Mouse (Mus musculus) left cerebral cortex, adult 11 months (tissue): ENCODE results near the gene Hnf1b.

Experiments
- DNase-seq: peaks from one replicate; pipeline ENCODE4 v3.0.0; 2022; ENCODE audit warnings: low spot score

Hnf1b gene

GRCm38 (mm10) chr11:83849529-83850335, at the start of gene Hnf1b:
Gene Hnf1b, plus strand, starts transcription at chr11:83850063.
- no peak for DNase-seq

- no peak for DNase-seq
Observed at GRCm38 (mm10) chr11:83802166-83802565, 47.7 kb upstream of the Hnf1b start.

- no peak for DNase-seq
Observed at GRCm38 (mm10) chr11:83802581-83802980, 47.3 kb upstream of the Hnf1b start.

- no peak for DNase-seq
Observed at GRCm38 (mm10) chr11:83810441-83810840, 39.4 kb upstream of the Hnf1b start.

- DNase-seq, result no peak
Observed at GRCm38 (mm10) chr11:83815191-83815590, 34.7 kb upstream of the Hnf1b start.

DNA sequence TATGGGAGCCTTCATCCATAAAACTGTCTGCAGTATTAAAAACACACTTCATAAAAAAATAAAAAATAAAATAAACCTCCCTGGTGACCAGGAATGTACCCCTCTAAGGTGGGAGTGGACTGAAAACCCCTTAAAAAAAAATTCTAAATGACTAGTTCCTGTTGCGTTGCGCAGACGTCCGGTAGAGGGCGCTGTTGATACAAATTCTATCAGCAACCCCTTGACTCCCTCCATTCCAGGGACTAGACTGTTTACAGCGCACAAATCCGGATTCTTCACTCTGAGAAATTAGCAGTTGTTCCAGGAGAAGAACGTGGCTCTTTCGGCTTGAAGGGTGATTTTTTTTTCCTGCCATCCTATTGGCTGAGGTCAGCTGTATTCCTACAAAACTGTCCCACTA, 34.2 kb upstream of the Hnf1b start:
- peak; percentile 4 for DNase-seq

DNA sequence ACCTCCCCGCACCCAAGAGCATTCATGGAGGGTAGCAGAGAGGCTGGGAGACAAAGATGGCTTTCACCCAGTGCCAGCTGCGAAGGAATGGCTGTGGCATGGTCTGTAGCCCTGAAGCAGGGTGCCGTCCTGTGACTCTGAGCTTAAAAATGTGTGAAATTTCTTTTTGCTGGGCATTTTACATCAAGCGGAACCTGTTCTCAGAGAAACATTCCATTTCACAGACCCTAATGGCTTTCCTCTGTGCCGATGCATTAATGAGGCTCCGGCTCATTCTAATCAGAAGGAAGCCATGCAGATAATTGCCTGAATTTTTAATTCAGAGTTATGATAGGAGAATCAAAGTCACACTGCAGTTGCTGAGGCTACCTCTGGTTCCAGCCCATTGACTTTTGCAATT, 32.8 kb upstream of the Hnf1b start:
- DNase-seq, result no peak

DNA sequence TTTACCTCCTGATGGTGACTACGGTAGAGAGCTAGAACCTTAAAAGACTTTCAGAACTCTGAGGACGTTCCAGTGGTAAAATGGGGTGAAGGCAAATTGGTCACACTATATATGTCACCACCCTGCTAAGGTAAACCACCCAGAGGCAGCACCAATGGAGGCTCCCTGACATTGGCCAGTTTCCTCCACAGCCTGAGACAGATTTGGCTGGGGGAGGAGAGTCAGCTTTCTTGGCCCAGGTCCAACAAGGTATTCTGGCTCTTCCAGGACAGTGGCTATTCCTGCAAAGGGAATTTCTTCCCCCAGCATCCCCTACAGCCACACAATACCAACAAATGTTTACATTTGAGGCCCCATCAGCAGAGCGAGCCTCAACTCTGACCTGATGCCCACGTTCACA, 31.9 kb upstream of the Hnf1b start:
- DNase-seq, result no peak

DNA sequence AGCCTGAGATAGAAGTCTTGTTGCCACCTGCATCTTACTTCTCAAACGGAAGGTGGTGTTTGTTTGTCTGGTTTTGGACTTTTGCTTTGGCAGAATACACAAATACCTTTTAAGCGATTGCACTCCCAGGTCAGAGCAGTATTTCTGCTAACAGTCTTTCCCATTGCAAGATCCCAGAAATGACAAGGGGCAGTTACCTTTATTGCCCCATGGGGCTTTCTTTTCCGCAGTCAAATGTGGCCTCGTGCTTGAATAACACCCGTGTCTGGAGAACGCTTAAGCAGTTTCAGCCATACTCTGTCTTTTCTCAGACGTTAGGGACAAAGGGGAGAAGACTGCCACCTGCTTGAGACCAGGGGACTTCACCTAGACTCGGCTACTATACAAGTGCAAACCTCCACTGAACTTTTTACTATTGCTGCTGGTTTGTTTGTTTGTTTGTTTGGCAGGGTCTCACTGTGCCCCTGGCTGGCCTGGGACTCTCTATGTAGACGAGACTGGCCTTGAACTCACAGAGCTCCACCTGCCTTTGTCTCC, 31.2 kb upstream of the Hnf1b start:
- no peak for DNase-seq

GRCm38 (mm10) chr11:83819806-83820483, 29.9 kb upstream of the Hnf1b start:
- no peak for DNase-seq

DNA sequence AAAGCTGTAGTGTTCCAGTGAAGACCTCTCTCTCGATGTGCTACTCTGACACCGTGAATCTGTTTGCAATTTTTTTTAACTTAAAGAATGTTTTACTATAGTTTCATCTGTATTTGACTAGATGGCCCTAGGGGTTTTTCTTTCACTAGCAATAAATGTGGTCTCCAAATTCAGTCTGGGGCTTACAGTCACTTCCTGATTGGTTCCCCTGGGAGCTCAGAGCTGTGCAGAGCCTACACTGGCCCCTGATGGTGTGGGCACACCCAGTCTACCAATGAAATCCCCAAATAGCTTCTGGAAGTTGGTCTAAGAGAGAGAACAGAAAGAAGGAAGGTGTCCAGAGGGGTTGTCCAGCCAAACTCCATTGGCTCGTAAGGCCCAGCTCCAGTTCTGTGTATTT, 23.7 kb upstream of the Hnf1b start:
- no peak for DNase-seq

DNA sequence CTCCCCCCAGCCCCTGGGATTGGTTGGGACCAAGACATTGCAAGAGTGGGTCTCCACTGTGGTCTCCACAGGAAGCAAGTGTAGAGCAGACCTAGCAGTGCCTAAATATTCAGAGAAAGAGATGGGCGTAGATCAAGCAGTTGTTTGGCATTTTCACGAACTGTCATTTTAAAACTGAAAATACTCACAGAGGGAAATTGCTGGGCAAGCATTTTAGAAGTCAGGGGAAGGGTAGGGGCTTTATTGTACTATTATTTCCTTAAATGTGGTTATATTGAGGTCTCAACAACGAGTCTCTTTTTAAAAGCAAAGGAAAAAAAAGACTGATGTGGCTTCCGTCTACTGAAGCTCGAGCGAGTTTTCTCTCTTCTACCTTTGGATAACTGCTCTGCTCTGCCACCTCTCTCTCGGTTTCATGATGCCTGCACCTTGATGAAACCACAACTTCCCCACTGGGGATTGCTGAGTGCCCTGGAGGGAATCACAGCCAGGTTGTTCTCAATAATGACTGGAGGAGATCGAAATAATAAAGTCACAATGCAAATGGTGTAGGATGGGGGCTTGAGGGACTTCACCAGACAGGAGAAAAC, 21.2 kb upstream of the Hnf1b start:
- DNase-seq, result no peak

DNA sequence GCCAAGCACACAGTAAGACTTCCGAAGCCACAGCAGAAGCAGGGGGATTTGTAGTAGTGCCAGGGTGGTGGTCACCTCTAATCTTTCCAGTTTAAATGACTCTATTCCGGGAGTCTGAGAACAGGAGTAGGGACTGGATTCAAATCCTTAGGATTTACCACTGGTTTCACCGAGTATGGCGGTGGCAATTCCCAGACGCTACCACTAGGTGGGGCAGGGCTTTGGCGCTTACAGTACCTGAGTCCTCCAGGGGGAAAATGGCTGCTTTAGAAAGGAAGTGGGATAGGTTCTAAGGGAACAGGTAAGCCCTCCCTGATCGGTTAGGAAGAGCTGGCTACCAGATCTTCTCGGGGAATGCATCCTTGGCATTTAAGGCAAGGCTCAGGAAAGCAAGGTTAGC, 17.5 kb upstream of the Hnf1b start:
- no peak for DNase-seq

GRCm38 (mm10) chr11:83833517-83833916, 16.3 kb upstream of the Hnf1b start:
- no peak for DNase-seq

DNA sequence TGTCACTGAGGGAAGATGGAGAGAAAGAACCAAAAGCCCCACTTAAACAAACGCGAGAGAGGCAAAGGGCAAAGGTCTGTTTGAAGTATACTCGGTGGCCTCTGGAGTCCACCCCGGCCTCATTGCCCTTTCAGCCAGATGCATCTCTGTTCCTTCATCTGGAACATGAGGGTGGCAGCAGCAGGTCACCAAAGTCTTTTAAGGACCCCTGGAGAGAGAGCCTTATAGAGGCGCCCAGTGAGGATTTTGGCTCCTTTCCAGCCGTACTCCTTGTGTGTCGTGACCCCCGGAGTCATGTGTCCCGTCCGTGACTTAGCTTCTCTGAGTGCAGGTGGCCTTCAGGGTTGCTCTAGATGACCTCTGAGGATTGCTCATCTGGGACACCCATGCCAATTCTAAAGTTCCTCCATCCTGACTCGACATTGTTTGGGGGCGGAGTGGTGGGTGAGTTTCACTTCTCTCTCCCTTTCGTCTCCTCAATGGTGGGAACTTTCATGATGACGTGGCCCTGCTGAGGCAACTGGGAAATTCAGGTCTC, 15.8 kb upstream of the Hnf1b start:
- DNase-seq, result no peak

DNA sequence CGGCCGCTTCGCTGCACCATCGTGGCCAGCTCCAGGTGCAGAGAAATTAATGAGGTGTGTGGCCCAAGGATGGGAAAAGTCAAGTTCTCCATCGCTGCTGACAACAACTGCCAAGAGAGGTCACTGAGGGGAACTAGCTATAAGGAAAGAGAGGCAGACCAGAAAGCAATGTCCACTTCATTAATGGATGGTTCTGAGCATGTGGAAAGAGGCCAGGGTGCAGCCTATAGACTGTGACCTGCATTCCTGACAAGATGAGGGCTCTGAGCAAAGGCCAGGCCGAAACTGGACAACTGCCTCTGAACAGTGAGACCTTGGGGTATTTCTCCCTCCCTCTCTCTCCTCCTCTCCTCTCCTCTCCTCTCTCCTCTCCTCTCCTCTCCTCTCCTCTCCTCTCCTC, 10.4 kb upstream of the Hnf1b start:
- DNase-seq, result no peak

DNA sequence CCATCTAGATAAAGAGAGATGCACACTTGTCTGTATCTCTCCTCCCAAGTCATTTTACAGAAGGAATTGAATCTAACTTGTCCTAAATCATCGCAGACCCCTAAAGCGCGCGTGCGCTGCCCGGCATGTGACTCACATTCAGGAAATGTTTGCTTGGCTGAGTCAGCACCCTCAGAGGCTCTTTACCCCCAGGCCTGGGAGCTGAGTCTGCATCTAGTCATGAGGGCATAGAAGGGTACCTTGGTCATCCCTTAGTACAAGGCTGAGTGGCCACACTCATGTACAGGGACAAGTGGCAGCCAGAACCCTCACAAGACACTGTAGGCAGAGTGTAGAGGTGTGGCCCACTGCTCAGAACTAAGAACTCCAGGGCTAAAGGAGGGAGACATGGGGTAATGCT, 6.3 kb upstream of the Hnf1b start:
- DNase-seq, result no peak

GRCm38 (mm10) chr11:83850586-83851272, 866 bp downstream of the Hnf1b start:
- no peak for DNase-seq

DNA sequence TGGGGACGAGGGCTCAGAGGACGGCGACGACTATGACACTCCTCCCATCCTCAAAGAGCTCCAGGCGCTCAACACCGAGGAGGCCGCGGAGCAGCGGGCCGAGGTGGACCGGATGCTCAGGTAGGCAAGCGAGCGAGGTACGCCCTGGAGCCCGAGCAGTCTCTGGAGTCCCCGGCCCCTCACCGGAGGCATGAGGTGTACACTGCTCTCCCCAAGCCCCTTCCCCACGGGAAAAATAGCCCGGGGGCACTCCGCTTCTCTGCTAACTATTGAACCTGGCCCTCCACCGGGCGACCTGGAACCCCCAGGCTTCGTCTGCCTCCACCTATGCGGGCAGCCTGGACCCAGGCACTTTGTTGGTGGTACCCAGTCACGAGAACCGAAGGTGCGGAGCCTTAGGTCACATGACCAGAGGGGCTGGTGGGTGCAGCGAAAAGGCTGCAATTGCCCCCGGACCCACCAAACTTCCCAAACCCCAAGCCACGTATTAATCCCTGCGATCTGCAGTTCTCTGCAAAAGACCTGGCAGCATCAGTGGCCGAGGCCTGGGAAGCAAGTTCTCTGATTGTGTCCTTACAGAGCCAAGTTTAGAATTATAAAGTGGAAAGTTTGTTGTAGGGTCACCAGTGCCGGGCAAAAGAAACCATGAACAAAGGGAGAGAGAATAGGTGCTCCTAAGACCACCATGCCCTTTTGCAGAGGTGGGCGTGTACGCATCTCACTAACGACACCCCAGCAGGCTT, 1.6 kb downstream of the Hnf1b start:
- no peak for DNase-seq

- no peak for DNase-seq
Observed at GRCm38 (mm10) chr11:83852016-83852355, 2.1 kb downstream of the Hnf1b start.

DNA sequence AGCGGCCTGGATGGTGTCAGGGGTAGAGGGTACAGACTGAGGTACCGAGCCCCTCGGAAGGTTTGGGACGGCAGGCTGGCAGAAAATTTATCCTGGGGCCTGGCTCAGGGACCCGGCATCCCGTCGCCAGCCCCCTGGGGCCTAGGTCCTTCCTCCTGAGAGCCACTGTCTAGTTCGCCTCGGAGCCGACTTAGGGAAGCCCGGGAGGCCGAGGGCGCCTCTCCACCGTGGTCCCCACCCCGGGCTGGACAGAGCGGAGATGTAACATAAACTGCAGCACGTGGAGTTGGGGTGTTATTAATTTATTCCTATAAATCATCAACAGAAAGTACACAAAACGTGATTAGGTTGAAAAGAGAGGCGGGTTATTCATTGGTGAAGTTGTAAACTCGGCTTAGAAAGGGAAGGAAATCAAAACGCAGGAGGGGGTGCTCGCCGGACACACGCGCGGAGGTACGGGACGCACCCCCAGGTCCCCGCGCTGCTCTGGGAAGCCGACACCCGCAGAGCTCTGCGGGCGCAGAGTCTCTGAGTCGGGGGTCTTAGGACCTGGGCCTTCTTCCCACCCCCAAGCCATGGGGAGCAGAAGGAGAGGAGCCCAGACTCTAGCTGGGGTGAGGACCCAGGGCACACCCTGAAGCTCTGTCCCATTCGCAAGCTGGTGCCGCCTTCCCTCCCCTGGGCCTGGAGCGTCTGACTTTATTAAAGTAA, 2.8 kb downstream of the Hnf1b start:
- no peak for DNase-seq
